Mouse (Mus musculus): ENCODE results near the gene Sp3. TPM values are rescaled to one million over a fixed set of nuclear protein-coding genes. Genes with fewer than 3 reads are reported as not detected.

Sp3 gene
- total and polyA plus RNA-seq, 2 experiments from 2014 or later, result 28.3 to 62.1 TPM

DNA sequence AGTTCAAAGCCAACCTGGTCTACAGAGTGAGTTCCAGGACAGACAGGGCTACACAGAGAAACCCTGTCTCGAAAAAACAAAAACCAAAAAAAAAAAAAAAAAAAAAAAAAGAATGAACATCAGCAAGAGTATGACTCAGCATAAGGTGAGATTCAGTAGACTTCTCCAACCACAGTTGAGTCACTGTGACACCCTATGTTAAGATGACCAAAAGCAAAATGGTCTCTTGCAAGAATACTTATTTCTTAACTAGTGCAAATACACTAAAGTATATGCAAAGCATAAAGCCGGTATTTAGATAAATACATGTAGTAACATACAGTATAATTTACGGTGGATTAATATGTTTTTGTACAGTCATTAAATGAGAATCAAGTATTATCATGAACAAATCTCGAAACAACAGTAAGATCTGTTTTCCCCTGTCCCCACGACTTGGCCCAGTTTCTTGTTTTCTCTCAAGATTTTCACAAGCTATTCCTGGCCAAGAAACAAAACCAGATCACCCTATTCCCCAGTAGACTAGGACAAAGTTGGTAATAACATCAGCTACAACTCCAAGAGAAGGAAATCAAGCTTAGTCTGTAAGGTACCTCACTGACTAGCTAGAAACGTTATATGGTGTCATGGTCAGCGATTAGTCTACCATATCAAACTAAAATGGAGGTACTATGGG is 2.0 kb upstream of the Sp3 start:
- Histone ChIP-seq H3K9me3 (replicated peaks; ENCODE audit: control insufficient read depth, low read length) (no peaks in the 10 kb centered on the region), H3K9ac (replicated peaks; ENCODE audit: low read depth, low read length) (no peak overlapping the region), H3K27me3 (ENCODE audit: control insufficient read depth, insufficient read depth, low read length) (no peaks in the 10 kb centered on the region), H3K4me3 (ENCODE audit: low read depth, low read length) (no peak overlapping the region), H3K4me2 (ENCODE audit: low read depth, low read length) (no peak overlapping the region), H3K4me1 (ENCODE audit: control insufficient read depth, insufficient read depth) (peaks cover 9% of the 10 kb centered on the region; the same call in 1 of the 2 replicates), H3K27ac (ENCODE audit: low read depth) (no peak overlapping the region), H3K36me3 (replicated peaks; ENCODE audit: control insufficient read depth, insufficient read depth, low read length) (no peaks in the 10 kb centered on the region)
- no peak for DNase-seq (ENCODE audit: low spot score)
- WGBS, result 83% methylated on average over 7 of the region's 7 CpGs
- no peak for ATAC-seq (ENCODE audit: insufficient read depth, low read depth)
- no peak for TF ChIP-seq EP300 (IDR thresholded peaks at IDR 0.05; ENCODE audit: low read depth)
- TF ChIP-seq CTCF (IDR thresholded peaks at IDR 0.05; ENCODE audit: low read depth), result no peak

DNA sequence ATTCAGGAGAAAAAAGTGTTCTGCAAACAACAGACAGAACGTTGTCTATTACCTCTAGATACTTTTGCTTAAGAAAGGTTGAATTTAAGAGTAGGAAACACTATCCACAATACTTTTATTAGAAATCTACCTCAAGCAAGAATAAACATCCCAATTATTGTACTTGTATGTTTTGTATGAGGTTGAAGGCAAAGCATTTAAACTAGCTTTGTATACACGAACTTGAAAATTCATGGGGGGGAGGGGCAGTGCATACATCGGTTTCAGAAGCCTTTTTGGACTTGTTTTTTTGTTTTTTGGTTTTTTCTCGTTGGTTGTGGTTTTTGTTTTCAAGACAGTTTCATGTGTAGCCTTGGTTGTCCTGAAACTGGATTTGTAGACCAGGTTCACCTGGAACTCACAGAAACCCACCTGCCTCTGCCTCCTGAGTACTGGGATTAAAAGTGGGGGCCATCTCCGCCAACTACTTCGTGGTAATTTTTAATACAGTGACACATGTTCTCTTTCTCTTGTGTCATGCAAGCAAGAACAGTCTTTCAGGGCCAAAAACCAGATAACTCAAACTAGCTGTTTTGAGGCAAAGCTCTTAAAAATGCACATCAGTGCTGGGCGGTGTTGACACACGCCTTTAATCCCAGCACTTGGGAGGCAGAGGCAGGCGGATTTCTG is 1.3 kb upstream of the Sp3 start:
- DNase-seq (ENCODE audit: low spot score), result no peak

DNA sequence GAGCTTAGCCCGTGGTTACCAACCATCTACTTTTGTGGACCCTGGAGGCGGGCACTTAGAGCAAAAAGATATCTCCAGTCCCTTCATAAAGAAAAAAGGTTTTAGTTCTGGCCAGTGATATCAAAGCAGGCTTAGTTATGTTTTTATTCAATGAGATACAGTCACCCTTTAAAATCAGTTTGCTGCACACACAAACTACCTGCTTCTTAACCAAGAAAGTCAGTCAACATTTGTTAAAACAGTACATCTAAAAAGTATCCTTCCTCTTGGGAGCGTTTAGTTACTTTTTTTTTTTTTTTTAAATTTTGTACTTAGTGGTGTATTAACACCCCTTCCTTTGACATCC is 802 bp upstream of the Sp3 start:
- no peaks in the 10 kb centered on the region for H3K9me3 ChIP-seq (replicated peaks; ENCODE audit: control insufficient read depth, low read length)
- no peak for DNase-seq (ENCODE audit: low spot score)
- no peak for ATAC-seq (ENCODE audit: insufficient read depth, low read depth)
- peak overlapping the region; percentile 100 for H3K27ac ChIP-seq (ENCODE audit: low read depth)
- H3K27me3 ChIP-seq (ENCODE audit: control insufficient read depth, insufficient read depth, low read length), result no peaks in the 10 kb centered on the region
- peak overlapping the region; percentile 95 for H3K4me3 ChIP-seq (ENCODE audit: low read depth, low read length)
- H3K4me1 ChIP-seq (ENCODE audit: control insufficient read depth, insufficient read depth), result peaks cover 17% of the 10 kb centered on the region
- H3K9ac ChIP-seq (replicated peaks; ENCODE audit: low read depth, low read length), result peak overlapping the region; percentile 99
- 0 out of 2 replicates have a peak, but pooled peaks cover under 1% of the 10 kb centered on the region for H3K36me3 ChIP-seq (replicated peaks; ENCODE audit: control insufficient read depth, insufficient read depth, low read length)
- TF ChIP-seq CTCF (IDR thresholded peaks at IDR 0.05; ENCODE audit: low read depth) (no peak), EP300 (IDR thresholded peaks at IDR 0.05; ENCODE audit: low read depth) (no peak)
- H3K4me2 ChIP-seq (ENCODE audit: low read depth, low read length), result peak overlapping the region; percentile 69
- WGBS, result 7% methylated on average over 3 of the region's 3 CpGs

More for the DNA sequence above, 1.3 kb upstream of the Sp3 start:
- TF ChIP-seq EP300 (IDR thresholded peaks at IDR 0.05; ENCODE audit: low read depth) (no peak), CTCF (IDR thresholded peaks at IDR 0.05; ENCODE audit: low read depth) (no peak)
- H3K27ac ChIP-seq (ENCODE audit: low read depth), result peak overlapping the region; percentile 100
- peak overlapping the region; percentile 69 for H3K4me2 ChIP-seq (ENCODE audit: low read depth, low read length)
- H3K36me3 ChIP-seq (replicated peaks; ENCODE audit: control insufficient read depth, insufficient read depth, low read length), result no peaks in the 10 kb centered on the region
- peak overlapping the region; percentile 95; the same call in 1 of the 2 replicates for H3K4me3 ChIP-seq (ENCODE audit: low read depth, low read length)
- 75% methylated on average over 9 of the region's 9 CpGs for WGBS
- H3K9ac ChIP-seq (replicated peaks; ENCODE audit: low read depth, low read length), result peak overlapping the region; percentile 99; the same call in 1 of the 2 replicates
- H3K27me3 ChIP-seq (ENCODE audit: control insufficient read depth, insufficient read depth, low read length), result no peaks in the 10 kb centered on the region
- no peak for ATAC-seq (ENCODE audit: insufficient read depth, low read depth)
- peaks cover 13% of the 10 kb centered on the region; the same call in 1 of the 2 replicates for H3K4me1 ChIP-seq (ENCODE audit: control insufficient read depth, insufficient read depth)
- H3K9me3 ChIP-seq (replicated peaks; ENCODE audit: control insufficient read depth, low read length), result no peaks in the 10 kb centered on the region

DNA sequence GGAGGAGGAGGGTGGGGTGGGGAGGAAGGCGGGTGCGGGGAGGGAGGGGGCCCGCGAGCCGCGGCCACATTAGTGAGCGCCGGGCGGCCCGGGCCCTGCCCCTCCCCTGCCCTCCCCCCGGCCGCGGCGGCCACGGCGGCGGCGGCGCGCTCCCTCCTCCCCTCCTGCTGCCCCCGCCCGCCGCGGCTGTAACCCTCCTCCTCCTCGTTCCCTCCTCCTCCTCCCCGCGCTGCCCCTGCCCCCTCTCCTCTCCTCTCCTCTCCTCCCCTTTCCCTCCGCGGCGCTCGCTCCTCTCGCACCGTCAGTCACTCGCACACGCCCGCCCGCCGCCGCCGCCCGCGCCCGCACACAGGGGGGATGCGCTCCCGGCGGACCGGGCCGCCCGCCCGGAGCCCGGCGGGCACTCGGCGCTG is 581 bp downstream of the Sp3 start:
- Histone ChIP-seq H3K36me3 (replicated peaks; ENCODE audit: control insufficient read depth, insufficient read depth, low read length) (0 out of 2 replicates have a peak, but pooled peaks cover 8% of the 10 kb centered on the region), H3K4me1 (ENCODE audit: control insufficient read depth, insufficient read depth) (peaks cover 23% of the 10 kb centered on the region), H3K27me3 (ENCODE audit: control insufficient read depth, insufficient read depth, low read length) (no peaks in the 10 kb centered on the region), H3K9me3 (replicated peaks; ENCODE audit: control insufficient read depth, low read length) (no peaks in the 10 kb centered on the region), H3K27ac (ENCODE audit: low read depth) (peak overlapping the region; percentile 100), H3K4me2 (ENCODE audit: low read depth, low read length) (peak overlapping the region; percentile 78), H3K4me3 (ENCODE audit: low read depth, low read length) (peak overlapping the region; percentile 95), H3K9ac (replicated peaks; ENCODE audit: low read depth, low read length) (peak overlapping the region; percentile 99)
- peak; percentile 70 for ATAC-seq (ENCODE audit: insufficient read depth, low read depth)
- TF ChIP-seq EP300 (IDR thresholded peaks at IDR 0.05; ENCODE audit: low read depth) (no peak), CTCF (IDR thresholded peaks at IDR 0.05; ENCODE audit: low read depth) (no peak)
- DNase-seq (ENCODE audit: low spot score), result peak; percentile 96
- WGBS, result under 1% methylated on average over 23 of the region's 54 CpGs

DNA sequence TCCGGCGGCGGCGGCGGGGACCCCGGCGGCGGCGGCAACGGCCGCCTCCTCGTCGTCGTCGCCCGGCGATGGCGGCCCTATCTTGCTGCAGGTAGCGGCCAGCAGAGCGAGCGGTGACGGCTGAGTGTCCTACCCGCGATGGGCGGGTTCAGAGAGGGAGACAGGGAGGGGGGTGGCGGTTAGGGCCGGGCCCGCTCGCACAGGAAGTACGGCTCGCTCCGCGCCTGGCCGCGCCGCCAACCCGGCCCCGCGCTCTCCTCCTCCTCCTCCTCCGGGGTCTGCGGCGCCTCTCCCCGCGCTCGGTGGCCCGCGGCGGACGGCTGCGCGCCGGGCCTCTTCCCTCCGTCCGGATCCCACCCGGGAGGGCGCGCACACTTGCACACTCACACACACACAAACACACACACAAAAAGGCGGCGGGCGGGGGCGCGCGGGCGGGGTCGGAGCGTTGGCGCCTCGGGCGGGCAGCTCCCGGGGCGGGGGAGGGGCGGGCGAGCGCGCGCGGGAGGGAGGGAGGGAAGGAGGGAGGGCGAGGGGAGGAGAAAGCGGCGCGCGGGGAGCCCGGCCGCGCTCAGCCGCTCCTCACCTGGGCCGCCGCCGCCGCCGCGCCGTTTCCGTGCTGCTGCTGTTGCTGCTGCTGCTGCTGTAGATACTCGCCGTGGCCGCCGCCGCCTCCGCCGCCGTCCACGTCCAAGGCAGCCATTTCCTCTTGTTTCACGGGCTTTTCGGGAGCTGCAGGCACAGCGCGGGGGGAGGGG is 1.2 kb downstream of the Sp3 start:
- WGBS, result under 1% methylated on average over 42 of the region's 107 CpGs
- Histone ChIP-seq H3K4me1 (ENCODE audit: control insufficient read depth, insufficient read depth) (peaks cover 23% of the 10 kb centered on the region), H3K9me3 (replicated peaks; ENCODE audit: control insufficient read depth, low read length) (no peaks in the 10 kb centered on the region), H3K27ac (ENCODE audit: low read depth) (peak overlapping the region; percentile 100), H3K27me3 (ENCODE audit: control insufficient read depth, insufficient read depth, low read length) (no peaks in the 10 kb centered on the region), H3K9ac (replicated peaks; ENCODE audit: low read depth, low read length) (peak overlapping the region; percentile 99), H3K4me3 (ENCODE audit: low read depth, low read length) (peak overlapping the region; percentile 95), H3K4me2 (ENCODE audit: low read depth, low read length) (peak overlapping the region; percentile 78), H3K36me3 (replicated peaks; ENCODE audit: control insufficient read depth, insufficient read depth, low read length) (0 out of 2 replicates have a peak, but pooled peaks cover 8% of the 10 kb centered on the region)
- peak; percentile 76 for ATAC-seq (ENCODE audit: insufficient read depth, low read depth)
- peak; percentile 60; the same call in 1 of the 2 replicates for TF ChIP-seq EP300 (IDR thresholded peaks at IDR 0.05; ENCODE audit: low read depth)
- no peak for TF ChIP-seq CTCF (IDR thresholded peaks at IDR 0.05; ENCODE audit: low read depth)
- peak; percentile 83 for DNase-seq (ENCODE audit: low spot score)

Measured in heart, postnatal 0 days (tissue).